Mouse (Mus musculus): ENCODE measurements around the gene Cct3.
A peak's percentile ranks its signal among the peaks of the same experiment; 100 is the strongest.
"Not testable (repeated sequence)": the region's sequence is repeated elsewhere in the genome, so short reads cannot be mapped to it uniquely, and the experiment has no call there.

The Cct3 gene

DNA sequence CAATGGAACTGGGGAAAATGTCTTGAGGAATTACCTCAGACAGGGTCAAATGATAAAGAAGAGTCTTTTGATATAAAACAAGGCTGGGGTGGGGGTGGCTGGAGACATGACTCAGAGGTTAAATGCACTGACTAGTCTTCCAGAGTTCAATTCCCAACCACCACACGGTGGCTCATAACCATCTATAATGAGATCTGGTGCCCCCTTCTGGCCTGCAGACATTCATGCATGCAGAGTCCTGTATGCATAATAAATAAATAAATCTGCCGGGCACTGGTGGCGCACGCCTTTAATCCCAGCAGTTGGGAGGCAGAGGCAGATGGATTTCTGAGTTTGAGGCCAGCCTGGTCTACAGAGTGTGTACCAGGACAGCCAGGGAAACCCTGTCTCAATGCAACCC lies 4.9 kb upstream of the Cct3 start:
- DNase-seq (ENCODE audit: low spot score), result no peak

DNA sequence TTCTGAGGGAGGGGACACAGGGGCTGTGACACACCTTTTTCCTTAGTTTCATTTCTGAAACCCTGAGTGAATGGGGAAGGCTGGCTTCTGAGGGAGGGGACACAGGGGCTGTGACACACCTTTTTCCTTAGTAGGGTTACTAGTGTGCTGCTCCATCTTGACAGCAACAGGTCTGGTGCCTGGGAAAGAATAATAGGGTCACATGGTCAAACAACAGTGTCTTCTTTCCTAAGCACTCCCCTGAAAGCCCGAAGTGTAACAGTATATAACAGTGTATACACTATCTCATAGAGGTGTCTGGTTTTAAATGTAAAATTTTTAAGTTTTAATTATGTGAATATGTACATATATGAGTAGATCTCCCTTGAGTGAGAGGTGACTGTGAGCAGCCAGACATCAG lies 1.6 kb upstream of the Cct3 start:
- DNase-seq (ENCODE audit: low spot score), result not testable (repeated sequence)

- DNase-seq (ENCODE audit: low spot score), result no peak
These were observed 781 bp upstream of the Cct3 start for GRCm38 (mm10) chr3:88296110-88296560.

GRCm38 (mm10) chr3:88297321-88297851 lies 470 bp downstream of the Cct3 start:
- no peak for DNase-seq (ENCODE audit: low spot score)

- no peak for DNase-seq (ENCODE audit: low spot score)
These were observed 2.3 kb downstream of the Cct3 start for GRCm38 (mm10) chr3:88299172-88299571.

GRCm38 (mm10) chr3:88324951-88325405 lies 28.1 kb downstream of the Cct3 start, which contains the start of gene Glmp:
TSS of gene Glmp (plus strand) at chr3:88325023.
- DNase-seq (ENCODE audit: low spot score), result peak; percentile 25

- DNase-seq (ENCODE audit: low spot score), result no peak
These were observed 32.0 kb downstream of the Cct3 start for GRCm38 (mm10) chr3:88328956-88329355.

DNA sequence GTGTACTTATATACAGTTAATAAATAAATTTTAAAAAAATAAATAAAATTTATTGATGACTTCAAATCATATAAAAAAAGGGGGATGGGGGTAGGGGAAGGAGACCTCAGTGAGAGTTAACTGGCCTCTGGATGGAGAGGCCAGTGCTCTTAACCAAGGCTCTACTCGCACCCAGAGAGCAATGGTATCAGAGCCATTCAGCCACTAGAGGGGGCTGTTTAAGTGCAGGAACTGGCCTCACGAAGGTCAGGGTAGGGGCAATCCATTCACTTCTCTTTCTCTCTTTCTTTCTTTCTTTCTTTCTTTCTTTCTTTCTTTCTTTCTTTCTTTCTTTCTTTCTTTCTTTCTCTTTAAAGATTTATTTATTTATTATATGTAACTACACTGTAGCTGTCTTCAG lies 34.4 kb downstream of the Cct3 start:
- peak; percentile 43 for DNase-seq (ENCODE audit: low spot score)

- no peak for DNase-seq (ENCODE audit: low spot score)
These were observed 37.2 kb downstream of the Cct3 start for GRCm38 (mm10) chr3:88334029-88334658.

GRCm38 (mm10) chr3:88334902-88335435 lies 38.1 kb downstream of the Cct3 start:
- no peak for DNase-seq (ENCODE audit: low spot score)

GRCm38 (mm10) chr3:88335436-88336053 lies 38.6 kb downstream of the Cct3 start:
- DNase-seq (ENCODE audit: low spot score), result no peak

- DNase-seq (ENCODE audit: low spot score), result peak; percentile 97
These were observed 39.4 kb downstream of the Cct3 start, which contains the start of the genes Tmem79 and Smg5 for GRCm38 (mm10) chr3:88336058-88337013. TSS of gene Tmem79 (minus strand) at chr3:88336148. TSS of gene Smg5 (plus strand) at chr3:88336260.

GRCm38 (mm10) chr3:88337367-88338020 lies 40.6 kb downstream of the Cct3 start:
- DNase-seq (ENCODE audit: low spot score), result no peak

GRCm38 (mm10) chr3:88338316-88338715 lies 41.4 kb downstream of the Cct3 start:
- DNase-seq (ENCODE audit: low spot score), result no peak

DNA sequence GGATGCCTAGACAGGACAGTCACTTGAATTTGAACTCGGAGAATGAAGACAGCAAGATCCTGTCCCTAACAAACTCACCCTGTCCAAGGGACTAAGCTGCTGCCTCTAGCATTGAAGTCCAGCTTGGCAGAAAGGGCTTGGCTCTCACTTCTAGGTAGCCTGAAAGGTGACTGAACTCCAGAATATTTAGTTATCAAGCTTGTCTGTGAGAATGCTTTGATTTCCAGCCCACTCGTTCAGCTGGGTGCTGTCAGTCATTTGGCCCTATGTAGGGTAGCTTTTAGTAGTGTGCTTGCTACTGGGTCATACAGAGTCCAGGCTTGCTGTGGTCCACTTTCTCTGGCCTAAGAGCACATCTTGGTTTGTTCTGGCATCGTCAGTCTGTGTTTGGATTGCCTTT lies 42.1 kb downstream of the Cct3 start:
- DNase-seq (ENCODE audit: low spot score), result no peak

GRCm38 (mm10) chr3:88350732-88351131 lies 53.8 kb downstream of the Cct3 start:
- no peak for DNase-seq (ENCODE audit: low spot score)

DNA sequence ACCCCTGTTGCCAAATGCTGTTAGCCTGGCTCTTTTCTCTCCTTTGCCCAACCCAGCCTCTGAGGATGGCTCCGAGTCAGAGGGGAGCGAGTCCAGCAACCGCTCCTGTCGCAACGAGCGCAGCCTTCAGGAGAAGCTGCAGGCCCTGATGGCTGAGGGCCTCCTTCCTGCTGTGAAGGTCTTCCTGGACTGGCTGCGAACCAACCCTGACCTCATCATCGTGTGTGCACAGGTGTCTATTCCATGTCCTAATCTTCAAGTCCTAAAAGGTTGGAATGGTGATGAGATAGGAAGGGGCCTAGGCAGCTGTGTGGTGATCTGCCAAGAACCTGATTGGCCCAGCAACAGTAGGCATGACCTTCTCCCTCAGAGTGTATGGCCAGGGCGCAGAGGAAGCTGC lies 56.0 kb downstream of the Cct3 start:
- DNase-seq (ENCODE audit: low spot score), result no peak

GRCm38 (mm10) chr3:88354396-88355165 lies 57.7 kb downstream of the Cct3 start:
- DNase-seq (ENCODE audit: low spot score), result no peak

DNA sequence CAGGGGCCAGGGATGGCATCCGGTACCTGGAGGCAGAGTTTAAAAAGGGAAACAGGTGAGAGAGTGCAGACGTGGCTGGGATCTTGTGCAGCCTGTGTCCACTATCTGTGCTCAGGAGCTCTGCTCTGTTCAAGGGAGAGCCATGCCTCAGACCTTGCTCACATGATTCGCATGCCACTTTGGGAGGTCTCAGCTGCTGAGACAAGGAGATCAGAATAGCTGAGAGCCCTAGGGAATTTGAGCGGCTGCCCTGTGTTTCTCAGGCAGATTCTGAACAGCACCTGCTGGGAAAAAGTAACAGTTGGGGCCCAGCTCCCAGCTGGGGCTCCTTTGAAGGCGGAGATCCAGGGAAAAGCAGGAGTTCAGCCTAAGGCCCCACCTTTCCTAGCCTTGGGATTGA lies 62.7 kb downstream of the Cct3 start:
- DNase-seq (ENCODE audit: low spot score), result no peak

DNA sequence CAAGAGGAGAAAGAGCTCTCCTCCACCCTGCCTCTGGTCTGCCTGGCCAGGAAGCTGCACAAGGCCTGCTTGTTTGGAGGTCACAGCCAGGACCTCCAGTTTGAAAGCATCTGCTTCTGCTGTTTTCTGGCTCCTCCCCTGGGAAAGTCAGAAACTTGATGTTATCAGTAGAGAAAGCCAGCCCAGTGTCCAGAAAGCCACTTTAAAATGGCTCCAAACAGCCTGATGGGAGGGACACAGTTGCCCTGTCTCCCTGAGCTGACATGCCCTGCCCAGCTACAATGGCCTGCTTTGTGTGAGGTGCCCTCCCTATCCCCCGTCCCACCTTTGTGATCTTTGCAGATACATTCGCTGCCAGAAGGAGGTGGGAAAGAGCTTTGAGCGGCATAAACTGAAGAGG lies 63.1 kb downstream of the Cct3 start:
- no peak for DNase-seq (ENCODE audit: low spot score)

GRCm38 (mm10) chr3:88361096-88361495 lies 64.2 kb downstream of the Cct3 start:
- DNase-seq (ENCODE audit: low spot score), result no peak
